Mouse (Mus musculus): ENCODE measurements at regions not wholly inside any gene's neighbourhood (a gene's known extent, or its start where the extent isn't known, plus 50 kb on each side); places are given as distances from the start of the nearest gene placed in this dataset.

GRCm38 (mm10) chr11:114217245-114217757 is 150.5 kb upstream of the Sdk2 start:
- DNase-seq (ENCODE audit: low spot score), result no peak

DNA sequence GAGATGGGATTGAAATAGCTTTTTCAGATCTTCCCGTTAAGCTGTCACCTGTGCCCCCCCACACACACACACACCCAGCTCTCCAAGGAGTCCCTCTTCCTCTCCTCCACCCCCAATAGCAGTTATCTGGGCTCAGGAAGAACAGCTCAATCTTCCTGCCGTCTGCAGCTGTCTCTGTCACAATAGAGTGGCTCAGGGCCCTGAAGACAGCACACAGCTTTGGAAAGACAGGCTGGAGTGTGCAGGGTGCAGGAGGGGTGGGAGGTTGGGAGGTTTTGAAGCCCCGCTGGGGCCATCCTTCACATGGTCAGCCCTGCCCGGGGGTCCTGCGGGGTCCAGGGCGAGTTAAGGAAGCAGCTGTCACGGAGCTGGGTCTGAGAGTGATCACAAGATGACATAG is 149.6 kb upstream of the Sdk2 start:
- DNase-seq (ENCODE audit: low spot score), result no peak

DNA sequence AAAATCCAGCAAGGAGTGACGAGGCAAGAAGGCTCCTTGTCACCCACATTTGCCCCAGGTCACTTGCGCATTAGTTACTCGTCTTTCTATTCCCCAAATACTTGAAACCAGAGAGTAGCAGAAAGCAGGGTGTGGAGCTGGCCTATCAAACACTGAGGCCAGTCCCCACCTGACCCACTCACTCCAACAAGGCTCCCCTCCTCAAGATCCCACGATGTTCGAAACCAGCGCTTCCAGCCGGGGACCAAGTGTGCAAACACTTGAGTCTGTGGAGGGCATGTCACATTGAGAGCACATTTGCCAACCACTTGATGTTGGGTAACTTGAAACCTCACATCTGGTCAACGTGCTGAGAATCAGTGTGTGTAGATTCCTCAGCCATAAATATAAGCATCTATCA is 148.4 kb upstream of the Sdk2 start:
- no peak for DNase-seq (ENCODE audit: low spot score)

- no peak for DNase-seq (ENCODE audit: low spot score)
Observed at GRCm38 (mm10) chr11:114212136-114212535, 145.3 kb upstream of the Sdk2 start.

- DNase-seq (ENCODE audit: low spot score), result no peak
Observed at GRCm38 (mm10) chr11:114205192-114205591, 138.3 kb upstream of the Sdk2 start.

- no peak for DNase-seq (ENCODE audit: low spot score)
Observed at GRCm38 (mm10) chr11:114203416-114203815, 136.6 kb upstream of the Sdk2 start.

- DNase-seq (ENCODE audit: low spot score), result no peak
Observed at GRCm38 (mm10) chr11:114202486-114202885, 135.6 kb upstream of the Sdk2 start.

GRCm38 (mm10) chr11:114199081-114199586 is 132.3 kb upstream of the Sdk2 start:
- no peak for DNase-seq (ENCODE audit: low spot score)

GRCm38 (mm10) chr11:114198317-114199032 is 131.6 kb upstream of the Sdk2 start:
- DNase-seq (ENCODE audit: low spot score), result peak; percentile 77

- DNase-seq (ENCODE audit: low spot score), result no peak
Observed at GRCm38 (mm10) chr11:114195291-114195690, 128.4 kb upstream of the Sdk2 start.

DNA sequence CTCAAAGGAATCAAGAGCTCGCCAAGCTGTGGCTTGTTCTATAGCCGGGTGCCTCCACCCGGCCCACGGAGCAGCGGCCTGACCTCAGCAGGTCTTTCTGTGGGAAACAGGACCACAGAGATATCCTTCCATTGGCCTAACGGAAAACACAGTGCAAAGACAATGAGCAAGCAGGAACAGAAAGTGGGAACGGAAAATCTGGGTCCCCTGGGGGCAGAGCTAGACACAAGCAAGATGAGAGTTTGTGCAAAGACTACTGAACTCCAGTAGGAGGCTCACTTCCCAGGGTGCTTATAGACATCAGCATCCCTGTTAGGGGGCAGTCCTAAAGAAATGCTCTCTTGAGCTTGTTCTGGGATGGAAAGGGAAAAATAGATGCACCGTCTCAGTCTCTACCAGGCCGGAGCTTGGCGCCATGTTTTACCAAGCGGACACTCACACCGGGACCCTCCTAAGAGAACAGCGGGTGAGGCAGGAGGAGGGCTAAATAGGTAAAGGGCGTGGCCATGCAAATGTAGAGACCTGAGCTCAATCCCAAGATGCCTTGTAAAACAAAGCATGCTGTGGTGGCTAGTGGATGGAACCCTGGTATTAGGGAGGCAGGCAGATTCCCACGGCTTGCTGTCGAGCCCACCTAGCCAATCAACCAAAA is 127.3 kb upstream of the Sdk2 start:
- no peak for DNase-seq (ENCODE audit: low spot score)

- no peak for DNase-seq (ENCODE audit: low spot score)
Observed at GRCm38 (mm10) chr11:114193018-114193417, 126.2 kb upstream of the Sdk2 start.

GRCm38 (mm10) chr11:114191661-114192060 is 124.8 kb upstream of the Sdk2 start:
- no peak for DNase-seq (ENCODE audit: low spot score)

GRCm38 (mm10) chr11:114184970-114185882 is 118.4 kb upstream of the Sdk2 start:
- DNase-seq (ENCODE audit: low spot score), result no peak

- DNase-seq (ENCODE audit: low spot score), result no peak
Observed at GRCm38 (mm10) chr11:114184431-114184830, 117.6 kb upstream of the Sdk2 start.

DNA sequence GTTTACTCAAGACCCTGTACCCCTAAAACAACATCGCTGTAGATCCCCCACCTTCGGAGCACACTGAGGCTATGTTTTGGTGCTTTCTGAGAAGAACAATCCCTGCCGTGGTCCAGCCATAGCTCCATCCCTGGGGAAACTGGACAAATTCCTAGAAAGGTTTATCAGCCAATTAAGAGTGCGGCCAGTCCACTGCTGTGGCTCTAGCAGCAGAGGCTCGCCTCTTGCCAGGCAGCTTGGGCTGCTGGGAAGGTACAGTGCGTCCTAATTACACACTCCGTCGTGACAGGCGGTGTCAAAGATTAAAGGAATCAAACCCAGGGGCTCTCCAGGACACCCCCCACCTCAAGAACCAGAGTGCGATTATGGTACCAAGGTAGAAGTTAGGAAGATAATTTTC is 116.4 kb upstream of the Sdk2 start:
- no peak for DNase-seq (ENCODE audit: low spot score)

GRCm38 (mm10) chr11:114178746-114179472 is 112.1 kb upstream of the Sdk2 start:
- DNase-seq (ENCODE audit: low spot score), result no peak

- DNase-seq (ENCODE audit: low spot score), result no peak
Observed at GRCm38 (mm10) chr11:114177789-114178188, 110.9 kb upstream of the Sdk2 start.

DNA sequence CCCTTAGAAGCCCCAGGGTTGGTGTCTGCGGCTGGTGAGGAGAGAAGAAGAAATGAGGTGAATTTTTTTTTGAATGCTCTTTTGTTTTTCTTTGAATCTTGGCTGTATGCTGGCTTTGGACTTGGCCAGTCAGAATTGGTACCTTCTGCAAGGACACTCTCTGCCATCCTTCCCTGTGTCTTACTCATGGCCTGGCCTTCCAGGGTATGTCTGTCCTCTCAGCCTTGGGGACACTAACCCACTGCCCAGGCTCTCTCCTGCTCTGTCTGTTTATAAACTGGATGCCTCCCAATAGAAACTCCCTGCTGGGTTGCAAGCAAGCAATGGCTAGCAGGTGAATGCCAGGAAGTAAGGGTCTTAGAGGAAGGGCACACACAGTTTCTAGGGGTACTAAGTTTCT is 110.4 kb upstream of the Sdk2 start:
- no peak for DNase-seq (ENCODE audit: low spot score)

- no peak for DNase-seq (ENCODE audit: low spot score)
Observed at GRCm38 (mm10) chr11:114176671-114177212, 109.9 kb upstream of the Sdk2 start.

All from urinary bladder, adult 2 months (tissue).